Mouse (Mus musculus) right cerebral cortex, postnatal 4 days (tissue): Measurements from ENCODE around the gene Apod.
"Not testable (repeated sequence)": the region's sequence is repeated elsewhere in the genome, so short reads cannot be mapped to it uniquely, and the experiment has no call there.

ENCODE experiments used
- DNase-seq: peaks from one replicate; pipeline ENCODE4 v3.0.0-alpha.2; 2022

Gene Apod

GRCm38 (mm10) chr16:31314497-31315233, at the start of gene Apod:
Gene Apod, minus strand, starts transcription at chr16:31314808.
- DNase-seq = no peak

- DNase-seq = no peak
Observed at GRCm38 (mm10) chr16:31363685-31364436, 49.3 kb upstream of the Apod start.

GRCm38 (mm10) chr16:31359542-31359941, 44.9 kb upstream of the Apod start:
- no peak for DNase-seq

- no peak for DNase-seq
Observed at GRCm38 (mm10) chr16:31358991-31359390, 44.4 kb upstream of the Apod start.

GRCm38 (mm10) chr16:31358576-31358975, 44.0 kb upstream of the Apod start:
- DNase-seq = no peak

GRCm38 (mm10) chr16:31355882-31356281, 41.3 kb upstream of the Apod start:
- DNase-seq = no peak

GRCm38 (mm10) chr16:31354341-31355329, 40.0 kb upstream of the Apod start:
- DNase-seq = peak; percentile 83

- no peak for DNase-seq
Observed at GRCm38 (mm10) chr16:31352996-31353395, 38.4 kb upstream of the Apod start.

- peak; percentile 73 for DNase-seq
Observed at GRCm38 (mm10) chr16:31347581-31347980, 33.0 kb upstream of the Apod start.

- no peak for DNase-seq
Observed at GRCm38 (mm10) chr16:31342966-31343365, 28.4 kb upstream of the Apod start.

- DNase-seq = no peak
Observed at GRCm38 (mm10) chr16:31342556-31342955, 27.9 kb upstream of the Apod start.

- no peak for DNase-seq
Observed at GRCm38 (mm10) chr16:31339332-31339731, 24.7 kb upstream of the Apod start.

GRCm38 (mm10) chr16:31337956-31338355, 23.3 kb upstream of the Apod start:
- DNase-seq = no peak

- DNase-seq = no peak
Observed at GRCm38 (mm10) chr16:31334796-31335195, 20.2 kb upstream of the Apod start.

GRCm38 (mm10) chr16:31332586-31332985, 18.0 kb upstream of the Apod start:
- DNase-seq = no peak

GRCm38 (mm10) chr16:31330970-31331369, 16.4 kb upstream of the Apod start:
- not testable (repeated sequence) for DNase-seq

- no peak for DNase-seq
Observed at GRCm38 (mm10) chr16:31329668-31330067, 15.1 kb upstream of the Apod start.

- DNase-seq = no peak
Observed at GRCm38 (mm10) chr16:31327891-31328290, 13.3 kb upstream of the Apod start.

- no peak for DNase-seq
Observed at GRCm38 (mm10) chr16:31327430-31327829, 12.8 kb upstream of the Apod start.

GRCm38 (mm10) chr16:31326679-31327078, 12.1 kb upstream of the Apod start:
- DNase-seq = no peak

- DNase-seq = no peak
Observed at GRCm38 (mm10) chr16:31325966-31326365, 11.4 kb upstream of the Apod start.

GRCm38 (mm10) chr16:31325120-31325519, 10.5 kb upstream of the Apod start:
- DNase-seq = no peak

GRCm38 (mm10) chr16:31321501-31321900, 6.9 kb upstream of the Apod start:
- DNase-seq = no peak
